Mouse (Mus musculus): ENCODE measurements around the gene Bpifa5. TPM values are rescaled to one million over a fixed set of nuclear protein-coding genes. Genes with fewer than 3 reads are reported as not detected.
A peak's percentile ranks its signal among the peaks of the same experiment; 100 is the strongest.

The Bpifa5 gene
- polyA plus RNA-seq, 1 experiment: 1.3 TPM

GRCm38 (mm10) chr2:154215191-154215590 lies 52.8 kb downstream of the Bpifa5 start:
- H3K27me3 ChIP-seq (ENCODE audit: control insufficient read depth, insufficient read depth, low read length): no peaks in the 10 kb centered on the region
- TF ChIP-seq POLR2A (IDR thresholded peaks at IDR 0.05; ENCODE audit: control insufficient read depth, extremely low read depth, insufficient read depth, low read length, poor library complexity): no peak
- peak; percentile 64; the same call in 1 of the 2 replicates for TF ChIP-seq CTCF (IDR thresholded peaks at IDR 0.05; ENCODE audit: borderline replicate concordance, control insufficient read depth, extremely low read depth, insufficient read depth, low read length, poor library complexity)
- peak; percentile 68 for DNase-seq
- no peaks in the 10 kb centered on the region for H3K36me3 ChIP-seq (ENCODE audit: control insufficient read depth, insufficient read depth, low read length)
- WGBS: 8% methylated on average over 5 of the region's 5 CpGs
- H3K4me3 ChIP-seq (ENCODE audit: control insufficient read depth, insufficient read depth, low read length): no peak overlapping the region
- H3K4me1 ChIP-seq (replicated peaks; ENCODE audit: control insufficient read depth, insufficient read depth, low read length): no peaks in the 10 kb centered on the region
- H3K27ac ChIP-seq (ENCODE audit: control insufficient read depth, insufficient read depth, low read length): no peak overlapping the region

Other genes starting within 250 kb of the Bpifa5 start
- 0.59 and 0.89 TPM in 2 replicates for gene Bpifb3, start 244.4 kb upstream of the Bpifa5 start, polyA plus RNA-seq (2012; rRNA removed)
- gene Bpifb4, start 224.4 kb upstream of the Bpifa5 start, polyA plus RNA-seq (2012; rRNA removed): 0.13 and 0.29 TPM in 2 replicates
- not detected in 2 replicates for gene Bpifa6, start 187.7 kb upstream of the Bpifa5 start, polyA plus RNA-seq (2012; rRNA removed)
- gene Bpifa2, start 154.3 kb upstream of the Bpifa5 start, polyA plus RNA-seq (2012; rRNA removed): 0.22 TPM in 1 of 2 replicates, not detected in the other
- 0.23 TPM in 1 of 2 replicates, not detected in the other for gene Bpifa3, start 32.3 kb upstream of the Bpifa5 start, polyA plus RNA-seq (2012; rRNA removed)
- gene Bpifa1, start 19.7 kb upstream of the Bpifa5 start, polyA plus RNA-seq (2012; rRNA removed): 23.3 and 33.0 TPM in 2 replicates
- 1.4 and 1.5 TPM in 2 replicates for gene Bpifb1, start 28.2 kb downstream of the Bpifa5 start, polyA plus RNA-seq (2012; rRNA removed)
- 0.40 and 0.65 TPM in 2 replicates for gene Bpifb5, start 61.1 kb downstream of the Bpifa5 start, polyA plus RNA-seq (2012; rRNA removed)
- gene Bpifb9a, start 95.2 kb downstream of the Bpifa5 start, polyA plus RNA-seq (2012; rRNA removed): 0.11 and 0.14 TPM in 2 replicates
- 0.26 and 0.36 TPM in 2 replicates for gene Bpifb9b, start 144.6 kb downstream of the Bpifa5 start, polyA plus RNA-seq (2012; rRNA removed)
- 14.2 and 16.3 TPM in 2 replicates for gene Cdk5rap1, start 210.4 kb downstream of the Bpifa5 start, polyA plus RNA-seq (2012; rRNA removed)
- 5.8 and 9.6 TPM in 2 replicates for gene Snta1, start 245.5 kb downstream of the Bpifa5 start, polyA plus RNA-seq (2012; rRNA removed)